Mouse (Mus musculus) hindbrain, embryonic 10.5 days (tissue): ENCODE results near the gene Ctf2. TPM values are rescaled to one million over a fixed set of nuclear protein-coding genes. Genes with fewer than 3 reads are reported as not detected.

Source experiments
- DNase-seq: peaks from one replicate; pipeline ENCODE4 v3.0.0-alpha.2; 2017; ENCODE audit warnings: low spot score
- H3K27ac ChIP-seq: fragments of 300-500 bp; sonication (generic); 2 replicates; pipeline ENCODE4 v1.5.1; 2016; ENCODE audit warnings: mild to moderate bottlenecking, moderate library complexity
- H3K27me3 ChIP-seq: fragments of 300-500 bp; sonication (generic); 2 replicates; pipeline ENCODE4 v1.6.1; 2016; ENCODE audit warnings: mild to moderate bottlenecking; ENCODE audit not compliant: poor library complexity, insufficient read depth, severe bottlenecking
- H3K36me3 ChIP-seq: fragments of 300-500 bp; sonication (generic); 2 replicates; pipeline ENCODE4 v1.6.1; 2016; ENCODE audit warnings: mild to moderate bottlenecking, moderate library complexity
- H3K4me1 ChIP-seq: fragments of 300-500 bp; sonication (generic); replicated peaks from 2 replicates; pipeline ENCODE4 v1.6.1; 2016; ENCODE audit warnings: mild to moderate bottlenecking
- H3K4me3 ChIP-seq: fragments of 300-500 bp; sonication (generic); 2 replicates; pipeline ENCODE4 v1.5.1; 2016; ENCODE audit warnings: mild to moderate bottlenecking, moderate library complexity
- H3K9me3 ChIP-seq: fragments of 300-500 bp; sonication (generic); 2 replicates; pipeline ENCODE4 v1.6.1; 2016; ENCODE audit warnings: mild to moderate bottlenecking, moderate library complexity
- WGBS: fragments of 180-500 bp; shearing (Covaris S2); methylation state at CpG from one replicate; pipeline ENCODE4 v1.1.7; 2016; 5-methylcytosine and 5-hydroxymethylcytosine counted together
- polyA plus RNA-seq: library from polyadenylated mRNA; unstranded; fragments of >200 nt; fragmentation: Nextera tagmentation; extraction: Ambion mirVana; gene quantifications from 2 replicates; pipeline ENCODE4 v1.2.1, GENCODE M21; 2016

Ctf2 gene
- polyA plus RNA-seq, 1 experiment from 2014 or later: 0.37 TPM

DNA sequence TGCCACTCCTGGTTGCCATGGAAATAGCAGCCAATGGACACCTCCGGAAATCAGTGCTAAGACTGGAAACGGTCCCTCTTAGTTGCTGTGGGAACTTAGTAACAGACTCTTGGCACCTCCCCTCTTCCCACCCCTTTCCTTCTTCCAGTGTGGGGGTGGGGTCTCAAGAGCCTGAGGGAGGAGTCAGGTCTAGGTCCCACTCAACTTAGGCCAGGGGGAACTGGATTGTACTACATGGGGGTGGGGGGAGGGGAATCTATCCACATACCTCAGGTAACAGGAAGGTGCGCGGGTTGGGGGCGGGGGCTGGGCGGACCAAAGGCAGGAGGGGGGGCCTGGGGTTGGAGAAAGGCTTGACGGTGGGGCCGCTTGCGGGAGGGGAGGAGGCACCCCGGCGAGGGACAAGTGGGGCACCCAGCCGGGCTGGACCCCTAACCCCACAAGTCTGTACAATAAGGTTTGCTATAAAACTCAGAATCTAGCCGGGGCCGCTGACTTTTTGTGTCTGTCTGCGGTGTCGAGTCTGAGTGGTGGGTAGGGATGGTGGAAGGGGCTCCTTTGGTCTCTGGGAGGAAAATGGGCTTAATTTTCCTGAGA, 37.1 kb upstream of the Ctf2 start:
- Histone ChIP-seq H3K36me3 (peaks cover 47% of the 10 kb centered on the region), H3K27me3 (no peaks in the 10 kb centered on the region), H3K4me3 (peak overlapping the region; percentile 68), H3K4me1 (peaks cover 45% of the 10 kb centered on the region), H3K27ac (peak overlapping the region; percentile 91), H3K9me3 (no peaks in the 10 kb centered on the region)
- peak; percentile 91 for DNase-seq
- WGBS: 1% methylated on average over 16 of the region's 16 CpGs

DNA sequence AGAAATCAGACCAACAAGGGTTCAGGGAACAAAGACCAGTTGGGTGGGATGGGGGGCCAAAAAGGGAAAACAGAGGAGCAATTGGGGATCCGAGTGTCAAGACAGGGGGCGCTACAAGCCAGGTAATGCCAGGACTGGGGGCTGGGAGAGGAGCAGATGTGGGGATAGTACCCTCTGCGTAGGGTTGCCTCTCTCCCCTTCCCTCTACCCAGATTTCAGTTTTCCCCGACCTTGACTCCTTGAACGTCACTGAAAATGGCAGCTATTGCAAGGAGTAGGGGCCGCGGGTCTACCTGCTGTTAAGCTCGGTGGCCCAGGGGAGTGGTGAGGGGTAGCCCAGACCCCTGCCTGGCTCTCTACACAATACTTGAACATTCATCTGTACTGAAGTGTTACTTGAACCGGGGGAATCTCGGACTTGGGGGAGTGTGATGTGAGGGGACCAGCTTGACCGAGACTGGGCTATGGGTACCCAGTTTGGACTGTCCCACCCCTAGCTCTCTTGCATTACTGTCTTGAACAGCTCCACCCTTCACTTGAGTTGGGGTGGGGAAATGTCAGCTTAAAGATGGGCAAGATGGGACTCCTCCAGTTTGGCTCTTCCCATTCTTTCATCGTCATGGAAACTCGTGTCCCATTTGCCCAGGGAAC, 36.5 kb upstream of the Ctf2 start:
- peaks cover 54% of the 10 kb centered on the region for H3K36me3 ChIP-seq
- H3K27me3 ChIP-seq: no peaks in the 10 kb centered on the region
- peaks cover 40% of the 10 kb centered on the region for H3K4me1 ChIP-seq
- WGBS: 51% methylated on average over 13 of the region's 13 CpGs
- DNase-seq: no peak
- H3K4me3 ChIP-seq: peak overlapping the region; percentile 68
- no peaks in the 10 kb centered on the region for H3K9me3 ChIP-seq
- peak overlapping the region; percentile 17; the same call in 1 of the 2 replicates for H3K27ac ChIP-seq

DNA sequence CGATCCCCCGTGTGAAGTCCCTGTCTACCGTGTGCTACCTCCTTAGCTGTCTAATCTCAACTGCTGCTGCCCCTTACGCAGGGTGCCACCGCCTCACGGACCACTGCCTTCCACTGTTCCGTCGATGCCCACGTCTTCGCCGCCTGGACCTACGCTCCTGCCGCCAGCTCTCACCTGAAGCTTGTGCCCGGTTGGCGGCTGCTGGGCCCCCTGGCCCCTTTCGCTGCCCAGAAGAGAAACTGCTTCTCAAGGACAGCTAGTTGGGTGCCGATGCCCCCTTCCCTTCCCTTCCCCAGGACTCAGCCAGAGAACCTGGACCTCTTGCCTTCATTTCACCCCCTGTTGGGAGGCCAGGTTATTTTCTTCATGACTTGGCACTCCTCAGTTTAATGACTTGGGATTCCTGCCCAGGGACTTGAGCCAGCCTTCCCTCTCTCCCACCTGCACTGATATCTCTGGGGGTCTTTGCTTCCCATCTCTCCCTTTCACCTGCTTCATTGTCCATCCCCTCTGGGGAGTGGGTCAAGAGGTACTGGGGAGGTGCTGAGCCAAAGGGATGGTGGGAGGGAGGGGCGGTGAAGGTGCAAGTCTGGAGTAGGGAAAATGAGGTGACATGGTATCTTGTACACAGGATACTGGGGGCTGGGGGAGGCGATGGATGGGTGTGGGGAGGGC, 35.8 kb upstream of the Ctf2 start:
- Histone ChIP-seq H3K27ac (no peak overlapping the region), H3K4me3 (0 out of 2 replicates have a peak overlapping the region, but pooled peaks have one; percentile 12), H3K4me1 (peaks cover 40% of the 10 kb centered on the region), H3K9me3 (no peaks in the 10 kb centered on the region), H3K36me3 (peaks cover 59% of the 10 kb centered on the region), H3K27me3 (no peaks in the 10 kb centered on the region)
- 95% methylated on average over 19 of the region's 19 CpGs for WGBS
- DNase-seq: no peak

DNA sequence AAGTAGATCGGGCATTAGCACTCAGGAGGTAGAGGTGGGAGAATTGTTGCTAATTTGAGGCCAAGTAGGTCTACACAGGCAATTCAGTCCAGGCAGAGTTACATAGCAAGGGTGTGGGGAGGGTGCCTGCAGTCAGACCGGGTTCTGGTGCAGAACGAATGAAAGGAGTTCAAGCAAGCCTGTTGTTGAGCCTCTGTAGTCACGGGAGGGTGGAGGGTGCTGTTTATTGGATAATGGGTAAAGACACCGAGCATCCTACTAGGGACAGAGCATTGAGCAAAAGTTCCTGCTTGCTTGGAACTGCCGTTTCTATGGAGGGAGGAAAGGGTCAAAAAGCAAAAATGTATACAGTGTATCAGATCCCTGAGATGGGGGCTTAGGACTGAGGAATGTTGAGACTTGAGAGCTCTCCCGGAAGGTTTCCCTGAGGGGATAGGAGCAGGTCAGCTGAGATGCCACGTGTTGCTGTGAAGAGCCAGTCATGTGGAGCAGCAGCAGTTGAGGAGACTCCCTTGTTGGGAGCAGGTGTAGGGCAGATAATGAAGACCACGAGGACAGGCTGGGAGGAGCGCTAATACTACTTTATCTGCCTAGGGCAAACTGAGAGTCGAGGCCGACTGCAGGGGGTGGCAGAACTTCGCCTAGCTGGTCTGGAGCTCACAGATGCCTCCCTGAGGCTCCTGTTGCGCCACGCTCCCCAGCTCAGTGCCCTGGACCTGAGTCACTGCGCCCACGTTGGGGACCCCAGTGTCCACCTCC, 35.1 kb upstream of the Ctf2 start:
- no peak overlapping the region for H3K27ac ChIP-seq
- peaks cover 40% of the 10 kb centered on the region for H3K4me1 ChIP-seq
- no peaks in the 10 kb centered on the region for H3K27me3 ChIP-seq
- WGBS: 79% methylated on average over 17 of the region's 17 CpGs
- H3K4me3 ChIP-seq: 0 out of 2 replicates have a peak overlapping the region, but pooled peaks have one; percentile 12
- no peaks in the 10 kb centered on the region for H3K9me3 ChIP-seq
- H3K36me3 ChIP-seq: peaks cover 67% of the 10 kb centered on the region
- no peak for DNase-seq

DNA sequence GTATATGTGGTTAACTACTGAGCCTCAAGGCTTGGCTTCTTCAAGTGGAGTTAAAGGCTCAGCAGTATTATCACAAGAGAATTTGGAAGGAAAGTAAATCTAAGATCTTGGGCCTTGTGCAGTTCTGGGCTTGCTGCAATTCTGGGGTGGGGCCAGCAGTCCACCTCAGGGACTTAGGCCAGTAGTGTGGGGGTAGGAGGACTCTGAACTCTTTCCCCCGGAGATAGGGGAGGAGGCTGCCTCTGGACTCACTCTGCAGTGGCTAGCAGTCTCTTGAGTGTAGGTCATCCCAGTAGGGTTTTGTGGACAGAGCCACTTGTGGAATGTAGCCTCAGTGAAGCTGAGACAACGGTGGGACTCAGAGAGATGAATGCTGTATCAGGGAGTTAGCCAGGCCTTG, 33.8 kb upstream of the Ctf2 start:
- no peaks in the 10 kb centered on the region for H3K9me3 ChIP-seq
- WGBS: 92% methylated on average over 2 of the region's 2 CpGs
- no peak overlapping the region for H3K27ac ChIP-seq
- peaks cover 34% of the 10 kb centered on the region for H3K4me1 ChIP-seq
- H3K36me3 ChIP-seq: peaks cover 79% of the 10 kb centered on the region
- no peaks in the 10 kb centered on the region for H3K27me3 ChIP-seq
- no peak overlapping the region for H3K4me3 ChIP-seq
- DNase-seq: no peak

DNA sequence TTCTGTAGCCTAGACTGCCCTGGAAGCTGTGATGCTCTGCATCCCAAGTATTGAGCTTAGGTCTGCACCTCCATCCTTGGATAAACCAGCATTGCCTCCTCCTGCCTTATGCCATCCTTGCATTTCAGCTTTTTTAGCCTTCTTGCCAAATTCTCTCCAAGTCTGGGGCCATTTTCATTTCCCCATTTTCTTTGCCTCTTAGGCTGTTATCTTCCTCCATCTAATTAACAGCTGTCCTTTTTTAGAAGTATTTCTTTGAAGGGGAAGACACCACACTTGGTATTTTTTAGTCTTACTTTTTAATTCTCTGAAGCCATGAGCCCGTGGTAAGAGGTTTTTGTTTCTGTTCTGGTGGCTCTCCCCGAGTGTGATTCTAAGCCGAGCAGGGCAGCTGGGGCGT, 31.7 kb upstream of the Ctf2 start:
- Histone ChIP-seq H3K4me3 (no peak overlapping the region), H3K27ac (no peak overlapping the region), H3K9me3 (no peaks in the 10 kb centered on the region), H3K27me3 (no peaks in the 10 kb centered on the region), H3K36me3 (peaks cover 98% of the 10 kb centered on the region), H3K4me1 (peaks cover 13% of the 10 kb centered on the region)
- WGBS: 92% methylated on average over 4 of the region's 4 CpGs
- no peak for DNase-seq

DNA sequence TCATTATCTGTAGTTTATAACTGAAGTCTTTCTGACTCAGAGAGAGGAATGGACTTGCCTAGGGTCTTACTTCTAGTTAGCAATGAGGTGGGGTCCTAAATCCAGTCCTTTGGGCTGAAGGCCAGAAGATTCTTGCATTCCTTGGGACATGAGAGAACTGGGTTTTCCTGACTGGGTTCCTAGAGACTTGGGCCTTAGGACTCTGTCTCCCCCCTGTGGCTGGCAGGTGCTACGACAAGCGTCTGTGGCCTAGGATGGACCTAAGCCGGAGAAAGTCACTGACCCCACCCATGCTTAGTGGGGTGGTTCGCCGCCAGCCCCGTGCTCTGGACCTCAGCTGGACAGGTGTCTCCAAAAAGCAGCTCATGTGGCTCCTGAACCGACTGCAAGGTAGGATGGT, 29.1 kb upstream of the Ctf2 start:
- peaks cover 98% of the 10 kb centered on the region for H3K36me3 ChIP-seq
- 51% methylated on average over 7 of the region's 7 CpGs for WGBS
- H3K4me3 ChIP-seq: no peak overlapping the region
- peak; percentile 66 for DNase-seq
- H3K4me1 ChIP-seq: 0 out of 2 replicates have a peak, but pooled peaks cover 6% of the 10 kb centered on the region
- no peaks in the 10 kb centered on the region for H3K9me3 ChIP-seq
- no peak overlapping the region for H3K27ac ChIP-seq
- H3K27me3 ChIP-seq: no peaks in the 10 kb centered on the region

DNA sequence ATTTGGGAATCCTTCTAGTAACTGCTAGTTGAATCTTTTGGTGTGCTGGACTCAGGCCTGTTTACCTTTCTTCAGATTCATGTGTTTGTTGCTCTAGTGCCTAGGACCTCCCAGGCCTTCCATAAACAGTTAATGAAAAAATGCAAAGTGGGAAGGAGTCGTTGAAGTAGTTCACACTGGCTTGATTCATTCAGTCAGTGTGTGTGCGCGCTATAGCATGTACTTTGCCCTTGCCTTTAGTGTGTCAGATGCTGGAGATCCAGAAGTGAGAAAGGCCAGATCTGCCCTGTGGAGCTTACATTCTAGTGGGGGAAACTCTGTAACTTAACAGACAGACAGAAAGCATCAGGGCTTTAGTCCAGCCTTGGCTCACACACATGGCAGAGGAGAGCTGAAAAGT, 28.5 kb upstream of the Ctf2 start:
- no peaks in the 10 kb centered on the region for H3K27me3 ChIP-seq
- H3K4me1 ChIP-seq: 0 out of 2 replicates have a peak, but pooled peaks cover 11% of the 10 kb centered on the region
- peaks cover 98% of the 10 kb centered on the region for H3K36me3 ChIP-seq
- no peak overlapping the region for H3K4me3 ChIP-seq
- no peaks in the 10 kb centered on the region for H3K9me3 ChIP-seq
- WGBS: 94% methylated on average over 3 of the region's 3 CpGs
- no peak overlapping the region for H3K27ac ChIP-seq
- no peak for DNase-seq

DNA sequence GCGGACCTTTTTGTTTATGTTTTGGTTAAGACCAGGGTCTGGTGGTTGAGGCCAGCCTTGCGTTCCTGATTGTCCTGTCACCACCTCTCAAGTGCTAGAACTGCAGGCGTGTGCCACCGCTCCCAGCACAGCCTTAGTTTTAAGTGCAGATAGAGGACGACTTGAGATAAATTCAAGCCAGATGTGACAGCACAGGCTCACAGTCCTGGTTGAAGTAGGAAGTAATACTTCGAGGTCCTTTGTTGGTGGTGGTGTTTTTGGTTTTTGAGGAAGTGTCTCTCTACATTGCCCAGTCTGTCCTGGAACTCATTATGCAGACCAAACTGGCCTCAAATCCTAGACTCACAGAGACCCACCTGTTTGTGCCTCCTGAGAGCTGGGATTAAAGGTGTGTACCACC, 27.8 kb upstream of the Ctf2 start:
- 0 out of 2 replicates have a peak, but pooled peaks cover 11% of the 10 kb centered on the region for H3K4me1 ChIP-seq
- DNase-seq: no peak
- H3K27me3 ChIP-seq: no peaks in the 10 kb centered on the region
- H3K27ac ChIP-seq: no peak overlapping the region
- no peaks in the 10 kb centered on the region for H3K9me3 ChIP-seq
- peaks cover 98% of the 10 kb centered on the region for H3K36me3 ChIP-seq
- WGBS: 65% methylated on average over 6 of the region's 6 CpGs
- no peak overlapping the region for H3K4me3 ChIP-seq

DNA sequence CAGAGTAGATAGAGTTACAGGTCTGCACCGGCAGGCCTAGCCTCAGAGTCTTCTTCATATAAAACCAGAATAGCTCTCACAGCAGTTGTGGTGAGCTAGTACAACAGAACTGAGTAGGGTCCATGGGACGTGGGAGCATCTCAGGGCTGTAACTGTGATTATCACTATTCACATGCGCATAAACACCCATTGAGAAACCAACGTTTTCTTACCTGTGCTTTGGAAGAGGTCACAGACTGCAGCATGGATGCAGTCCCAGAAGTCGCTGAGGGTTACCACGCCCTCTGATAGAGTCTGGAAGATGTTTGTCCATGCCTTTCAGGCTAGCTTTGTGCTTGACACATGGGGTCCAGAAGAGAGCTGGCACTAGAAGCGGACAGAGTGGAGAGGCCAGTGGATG, 21.8 kb upstream of the Ctf2 start:
- Histone ChIP-seq H3K36me3 (peaks cover 100% of the 10 kb centered on the region), H3K27ac (no peak overlapping the region), H3K4me3 (no peak overlapping the region), H3K27me3 (no peaks in the 10 kb centered on the region), H3K9me3 (no peaks in the 10 kb centered on the region), H3K4me1 (0 out of 2 replicates have a peak, but pooled peaks cover 20% of the 10 kb centered on the region)
- DNase-seq: no peak
- 91% methylated on average over 7 of the region's 7 CpGs for WGBS

DNA sequence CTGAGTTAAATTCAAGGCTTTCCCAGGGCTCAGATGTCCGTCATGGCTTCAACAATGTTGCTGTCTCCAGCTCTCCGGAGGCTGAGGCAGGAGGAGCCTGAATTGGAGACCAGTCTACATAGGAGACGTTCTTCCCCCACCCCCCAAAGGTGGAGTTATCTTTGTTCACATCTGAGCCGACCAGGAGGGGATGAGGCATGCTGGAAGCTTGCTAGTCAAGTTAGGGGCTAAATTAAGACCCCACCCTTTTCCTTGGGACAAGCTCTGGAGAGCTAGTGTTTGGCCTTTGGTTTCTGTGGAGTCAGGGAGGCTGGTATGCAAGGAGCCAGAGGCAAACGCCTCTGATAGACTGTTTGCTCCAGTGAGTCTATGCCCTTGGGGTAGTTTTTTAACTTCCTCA, 21.2 kb upstream of the Ctf2 start:
- peaks cover 100% of the 10 kb centered on the region for H3K36me3 ChIP-seq
- no peak overlapping the region for H3K4me3 ChIP-seq
- H3K27me3 ChIP-seq: no peaks in the 10 kb centered on the region
- H3K27ac ChIP-seq: no peak overlapping the region
- no peak for DNase-seq
- peaks cover 26% of the 10 kb centered on the region for H3K4me1 ChIP-seq
- WGBS: 79% methylated on average over 5 of the region's 5 CpGs
- no peaks in the 10 kb centered on the region for H3K9me3 ChIP-seq

DNA sequence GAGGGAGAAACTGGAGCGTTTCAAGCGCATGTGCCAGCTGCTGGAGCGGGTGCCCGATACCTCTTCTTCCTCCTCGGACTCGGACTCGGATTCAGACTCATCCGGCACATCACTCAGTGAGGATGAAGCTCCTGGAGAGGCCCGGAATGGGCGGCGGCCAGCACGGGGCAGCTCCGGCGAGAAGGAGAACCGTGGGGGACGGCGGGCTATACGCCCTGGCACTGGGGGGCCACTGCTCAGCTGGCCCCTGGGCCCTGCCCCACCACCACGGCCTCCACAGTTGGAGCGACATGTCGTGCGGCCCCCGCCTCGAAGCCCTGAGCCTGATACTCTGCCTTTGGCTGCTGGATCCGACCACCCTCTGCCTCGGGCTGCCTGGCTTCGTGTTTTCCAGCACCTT, 20.1 kb upstream of the Ctf2 start:
- H3K4me1 ChIP-seq: peaks cover 37% of the 10 kb centered on the region
- no peak overlapping the region for H3K4me3 ChIP-seq
- no peaks in the 10 kb centered on the region for H3K27me3 ChIP-seq
- WGBS: 94% methylated on average over 27 of the region's 27 CpGs
- no peaks in the 10 kb centered on the region for H3K9me3 ChIP-seq
- no peak for DNase-seq
- H3K36me3 ChIP-seq: peaks cover 96% of the 10 kb centered on the region
- no peak overlapping the region for H3K27ac ChIP-seq
